Mouse (Mus musculus): ENCODE results near the gene Bud31.

The Bud31 gene

GRCm38 (mm10) chr5:145185244-145185643 is 45.1 kb downstream of the Bud31 start:
- in situ Hi-C loops (cut with MboI; ENCODE audit: low pct_unique_long_range_greater_than_20kb in 1 of 2, low sequenced_read_pairs in 2 of 2, unreplicated experiment in 1 of 2) = no loop called here

- in situ Hi-C loops (cut with MboI; ENCODE audit: low pct_unique_long_range_greater_than_20kb in 1 of 2, low sequenced_read_pairs in 2 of 2, unreplicated experiment in 1 of 2) = no loop called here
Observed at GRCm38 (mm10) chr5:145189416-145189815, 49.3 kb downstream of the Bud31 start.

GRCm38 (mm10) chr5:145190373-145190772 is 50.2 kb downstream of the Bud31 start:
- in situ Hi-C loops (cut with MboI; ENCODE audit: low pct_unique_long_range_greater_than_20kb in 1 of 2, low sequenced_read_pairs in 2 of 2, unreplicated experiment in 1 of 2) = no loop called here

DNA sequence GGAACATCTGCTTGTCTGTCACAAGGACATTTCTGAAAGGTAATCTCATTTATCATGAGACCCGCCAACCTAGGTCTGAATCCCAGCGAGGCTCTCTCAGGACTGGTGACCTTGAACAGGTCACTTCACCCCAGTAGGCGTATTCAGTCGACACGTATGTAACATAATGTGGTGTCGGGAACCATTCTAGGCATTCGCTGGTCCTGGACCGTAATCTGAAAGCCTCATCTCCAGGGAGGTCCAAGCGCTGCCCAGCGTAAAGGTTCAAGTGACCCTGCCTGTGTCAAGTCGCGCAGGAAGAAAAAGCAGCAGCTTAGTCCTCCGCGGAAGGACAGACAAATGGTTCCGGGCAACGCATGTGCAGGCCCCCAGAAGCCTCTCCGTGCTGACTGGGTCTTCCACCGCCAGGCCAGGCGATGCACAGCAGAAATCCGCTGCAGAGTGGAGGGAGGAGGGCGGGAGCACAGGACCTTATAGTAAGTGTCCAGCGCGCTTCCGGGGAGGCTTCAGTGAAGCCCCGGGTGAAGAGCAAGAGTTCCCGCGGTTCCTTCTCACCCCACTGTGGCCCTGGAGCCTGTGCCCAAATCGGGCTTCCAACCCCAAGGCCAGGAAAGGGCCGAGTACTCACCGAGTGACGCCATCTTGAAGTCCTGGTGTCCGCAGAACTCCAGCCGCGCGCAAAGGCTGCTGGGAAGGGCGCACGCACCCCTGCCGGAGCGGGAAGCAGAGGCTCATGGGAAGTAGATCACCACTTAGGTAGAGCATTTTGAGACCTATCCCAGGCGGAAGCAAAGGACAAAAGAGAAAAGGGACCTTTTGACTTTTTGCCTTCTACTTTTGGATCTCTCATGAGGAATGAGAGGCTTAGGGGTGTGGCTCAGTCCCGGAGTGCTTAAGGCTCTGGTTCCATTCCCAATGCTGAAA is 51.0 kb downstream of the Bud31 start:
- in situ Hi-C loops (cut with MboI; ENCODE audit: low pct_unique_long_range_greater_than_20kb in 1 of 2, low sequenced_read_pairs in 2 of 2, unreplicated experiment in 1 of 2) = no loop called here

DNA sequence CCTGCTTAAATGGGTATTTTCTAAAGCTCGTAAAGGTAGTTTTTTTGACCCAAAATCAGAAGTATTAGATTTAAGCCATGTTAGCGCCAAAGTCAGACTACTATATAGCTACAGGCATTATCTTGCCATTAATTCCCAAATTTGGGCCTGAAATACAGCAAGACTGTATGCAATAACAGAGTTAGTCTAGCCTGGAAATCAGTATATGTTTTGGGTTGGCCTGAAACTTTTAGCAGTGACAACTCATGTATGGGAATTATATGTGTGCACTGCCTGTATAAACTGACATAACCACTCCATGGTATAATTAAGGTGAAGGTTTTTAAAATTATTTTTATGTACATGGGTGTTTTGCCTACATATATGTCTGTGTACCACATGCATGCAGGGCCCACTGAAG is 51.8 kb downstream of the Bud31 start, which contains the start of gene Atp5j2:
Gene Atp5j2, minus strand, starts transcription at position 101 of the 400 bp plus-strand sequence.
- in situ Hi-C loops (cut with MboI; ENCODE audit: low pct_unique_long_range_greater_than_20kb in 1 of 2, low sequenced_read_pairs in 2 of 2, unreplicated experiment in 1 of 2) = no loop called here
